Mouse (Mus musculus) myocyte (in vitro differentiated cells): ENCODE data around the gene Wdr82.

Experiments
- CEBPB ChIP-seq: IDR thresholded peaks from 2 replicates; pipeline ENCODE4 v1.6.1; 2011; ENCODE audit warnings: mild to moderate bottlenecking, moderate library complexity; ENCODE audit not compliant: poor library complexity, insufficient read depth, severe bottlenecking
- E2F4 ChIP-seq: IDR thresholded peaks from one replicate; pipeline ENCODE4 v1.6.1; 2011; ENCODE audit warnings: mild to moderate bottlenecking, control low read depth, moderate library complexity; ENCODE audit not compliant: insufficient read depth
- MAX ChIP-seq: IDR thresholded peaks from one replicate; pipeline ENCODE4 v1.6.1; 2011; ENCODE audit warnings: low read depth, mild to moderate bottlenecking, control low read depth
- MYOD1 ChIP-seq, 3 experiments: IDR thresholded peaks; one replicate each; pipeline ENCODE4 v1.6.1; 2011; ENCODE audit warnings: control low read depth in 2 of 3, low read depth in 2 of 3, mild to moderate bottlenecking in 2 of 3, moderate library complexity in 1 of 3; ENCODE audit not compliant: insufficient read length in 2 of 3, control insufficient read depth in 1 of 3
- MYOG ChIP-seq, 3 experiments: IDR thresholded peaks; one replicate each; pipeline ENCODE4 v1.6.1; 2011; ENCODE audit warnings: control low read depth in 2 of 3, low read depth in 2 of 3, mild to moderate bottlenecking in 2 of 3; ENCODE audit not compliant: insufficient read length in 2 of 3, control insufficient read depth in 1 of 3, insufficient read depth in 1 of 3
- POLR2A ChIP-seq: IDR thresholded peaks from one replicate; pipeline ENCODE4 v1.6.1; 2011; ENCODE audit warnings: low read depth, mild to moderate bottlenecking, control low read depth, moderate library complexity; ENCODE audit not compliant: insufficient read length
- POLR2AphosphoS2 ChIP-seq: IDR thresholded peaks from one replicate; pipeline ENCODE4 v1.6.1; 2011; ENCODE audit warnings: low read depth, control low read depth; ENCODE audit not compliant: insufficient read length
- REST ChIP-seq: IDR thresholded peaks from one replicate; pipeline ENCODE4 v1.6.1; 2011; ENCODE audit warnings: mild to moderate bottlenecking, control low read depth, moderate library complexity; ENCODE audit not compliant: insufficient read depth, insufficient read length
- SRF ChIP-seq: IDR thresholded peaks from one replicate; pipeline ENCODE4 v1.6.1; 2011; ENCODE audit warnings: low read depth; ENCODE audit not compliant: control insufficient read depth, insufficient read length
- TCF12 ChIP-seq: IDR thresholded peaks from one replicate; pipeline ENCODE4 v1.6.1; 2011; ENCODE audit warnings: mild to moderate bottlenecking, control low read depth; ENCODE audit not compliant: poor library complexity, insufficient read depth, severe bottlenecking
- TCF3 ChIP-seq: IDR thresholded peaks from one replicate; pipeline ENCODE4 v1.6.1; 2011; ENCODE audit warnings: low read depth, control low read depth; ENCODE audit not compliant: insufficient read length
- USF1 ChIP-seq: IDR thresholded peaks from one replicate; pipeline ENCODE4 v1.6.1; 2011; ENCODE audit warnings: low read depth, mild to moderate bottlenecking, control low read depth, moderate library complexity

GRCm38 (mm10) chr9:106198962-106199458 lies 28.3 kb downstream of the Wdr82 start:
- TF ChIP-seq USF1 (no peak), E2F4 (no peak), TCF12 (no peak), POLR2A (peak; percentile 72), MAX (no peak), POLR2AphosphoS2 (peak; percentile 18), REST (no peak), MYOG (IDR thresholded peaks at IDR 0.05; ENCODE audit: control insufficient read depth in 1 of 3, insufficient read depth in 1 of 3, insufficient read length in 2 of 3, low read depth in 2 of 3) (no peak), MYOD1 (IDR thresholded peaks at IDR 0.05; ENCODE audit: control insufficient read depth in 1 of 3, insufficient read length in 2 of 3, low read depth in 2 of 3) (no peak), CEBPB (no peak), TCF3 (no peak), SRF (no peak)
